Mouse (Mus musculus): Measurements from ENCODE around the gene Smc6.

- TF ChIP-seq GATA1 (IDR thresholded peaks at IDR 0.05; ENCODE audit: low read length) = no peak
- no peak for TF ChIP-seq TAL1 (IDR thresholded peaks at IDR 0.05; ENCODE audit: low read length)
These were observed 39.6 kb upstream of the Smc6 start for GRCm38 (mm10) chr12:11226123-11226522.

All from erythroblast, embryonic 14.5 days (primary cell).